Mouse (Mus musculus) embryo, embryonic 9.5 days (tissue): Measurements from ENCODE around the gene Rps6ka5.

Experiments
- DNase-seq: peaks from one replicate; pipeline ENCODE4 v3.0.0-alpha.2; 2017; ENCODE audit errors: extremely low spot score

Rps6ka5 gene

DNA sequence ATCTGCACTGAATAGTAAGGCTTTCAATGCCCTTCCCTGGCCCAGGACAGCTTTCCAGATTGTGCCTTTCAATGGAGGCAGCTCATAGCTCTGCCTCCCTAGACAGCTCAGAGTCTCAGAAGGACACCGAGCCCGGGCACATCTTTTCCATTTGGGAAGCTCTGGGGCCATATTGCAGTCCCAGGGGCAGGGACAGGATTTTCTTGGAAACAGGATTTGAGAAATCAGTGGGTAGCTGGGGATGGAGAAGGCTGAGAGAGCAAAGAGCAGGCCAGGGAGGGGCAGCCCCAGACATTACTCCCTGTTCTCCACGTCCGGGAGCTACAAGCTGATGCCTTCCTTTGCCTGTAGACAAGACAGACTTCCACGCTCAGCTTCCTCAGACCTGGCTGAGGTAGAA, 197.1 kb downstream of the Rps6ka5 start:
- DNase-seq: no peak

DNA sequence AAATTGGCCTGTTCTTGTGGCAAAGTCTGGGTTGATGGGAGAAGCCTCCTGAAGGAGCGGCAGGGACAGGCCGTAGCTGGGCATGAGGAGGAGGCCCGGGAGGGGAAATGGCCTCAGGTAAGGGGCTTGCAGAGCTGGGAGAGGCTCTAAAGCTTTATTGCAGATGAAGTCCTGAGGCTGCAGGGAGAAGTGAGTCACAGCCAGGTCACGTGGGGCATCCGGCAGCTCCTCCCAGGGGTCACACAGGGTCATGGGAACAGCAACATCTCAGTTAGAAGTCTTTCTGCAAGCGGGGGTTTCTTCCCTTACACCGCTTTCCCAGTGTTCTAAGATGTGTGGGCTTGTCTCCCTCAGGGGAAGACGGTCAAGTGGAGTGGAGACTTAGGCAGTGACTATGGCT, 197.6 kb downstream of the Rps6ka5 start:
- DNase-seq: peak; percentile 74

DNA sequence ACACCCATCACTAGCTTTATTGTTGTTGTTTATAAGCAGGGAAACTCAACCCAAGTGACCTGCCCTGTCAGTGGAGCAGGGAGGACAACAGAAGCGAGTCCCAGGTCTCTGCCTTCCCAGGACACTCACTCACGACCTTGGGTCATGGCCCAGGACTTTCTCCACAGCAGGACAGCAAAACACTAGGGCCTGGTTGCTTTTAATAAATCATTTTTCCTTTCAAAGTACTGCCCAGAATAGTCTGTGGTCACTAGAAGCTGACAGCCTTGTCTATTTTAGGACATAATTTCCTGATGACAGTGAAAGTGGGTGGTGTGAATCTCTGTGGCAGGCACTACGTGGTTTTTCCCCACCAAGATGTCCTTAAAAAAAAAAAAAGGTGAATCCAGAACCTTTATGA, 198.5 kb downstream of the Rps6ka5 start:
- no peak for DNase-seq

DNA sequence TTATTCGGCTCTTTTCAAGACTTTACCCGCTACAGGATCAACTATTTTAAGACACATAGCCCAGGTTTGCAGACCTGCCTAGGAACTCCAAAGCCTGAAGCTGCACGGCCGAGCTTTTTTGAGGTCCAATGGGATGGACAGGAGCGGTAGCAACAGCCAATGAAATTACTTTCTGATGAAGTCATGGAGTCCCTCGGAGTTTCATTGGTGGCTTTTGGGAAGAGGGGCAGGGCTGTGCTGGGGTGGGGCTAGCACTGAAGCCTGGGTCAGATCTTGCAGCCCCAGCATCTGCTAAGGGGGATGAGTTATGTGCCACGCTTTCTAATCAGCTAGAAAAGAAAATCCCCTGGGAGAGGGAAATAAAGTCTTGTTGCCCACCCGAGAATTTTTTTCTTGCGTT, 199.0 kb downstream of the Rps6ka5 start:
- peak; percentile 82 for DNase-seq

DNA sequence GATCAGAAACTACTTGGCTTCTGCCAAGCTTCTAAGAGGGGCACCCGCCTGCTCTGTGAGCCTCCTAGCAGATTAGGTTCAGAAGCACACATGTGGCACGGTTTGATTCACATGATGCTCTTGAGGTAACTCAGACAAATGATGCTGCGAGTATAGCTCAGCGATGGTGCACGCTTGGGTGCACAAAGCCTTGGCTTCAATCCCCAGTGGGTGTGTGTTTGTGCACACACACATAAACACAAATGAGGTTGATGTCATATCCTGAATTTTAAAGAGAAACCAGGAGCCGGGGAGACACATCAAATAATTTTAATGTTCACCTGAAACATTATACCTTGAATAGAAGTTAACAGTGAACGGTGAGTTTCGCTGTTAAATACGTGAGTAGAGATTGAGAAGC, 199.5 kb downstream of the Rps6ka5 start:
- no peak for DNase-seq

DNA sequence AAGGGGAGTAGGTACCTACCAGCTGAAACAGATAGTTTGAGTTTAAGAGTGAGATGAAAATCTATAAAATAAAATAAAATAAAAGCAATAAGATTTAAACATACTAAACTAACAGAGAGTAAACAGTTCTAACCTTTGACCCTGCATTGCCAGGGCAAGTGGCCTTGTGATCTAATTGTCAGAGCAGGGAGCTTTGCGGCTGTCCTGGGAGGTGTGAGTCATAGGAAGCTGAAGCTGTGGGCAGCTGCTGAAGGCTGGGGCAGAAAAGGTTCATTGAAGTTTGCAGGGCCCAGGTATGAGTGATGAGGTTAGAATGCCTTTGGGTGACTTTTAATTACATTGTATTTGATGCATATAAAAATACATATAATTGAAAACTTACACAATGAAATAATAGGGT, 200.8 kb downstream of the Rps6ka5 start:
- no peak for DNase-seq

DNA sequence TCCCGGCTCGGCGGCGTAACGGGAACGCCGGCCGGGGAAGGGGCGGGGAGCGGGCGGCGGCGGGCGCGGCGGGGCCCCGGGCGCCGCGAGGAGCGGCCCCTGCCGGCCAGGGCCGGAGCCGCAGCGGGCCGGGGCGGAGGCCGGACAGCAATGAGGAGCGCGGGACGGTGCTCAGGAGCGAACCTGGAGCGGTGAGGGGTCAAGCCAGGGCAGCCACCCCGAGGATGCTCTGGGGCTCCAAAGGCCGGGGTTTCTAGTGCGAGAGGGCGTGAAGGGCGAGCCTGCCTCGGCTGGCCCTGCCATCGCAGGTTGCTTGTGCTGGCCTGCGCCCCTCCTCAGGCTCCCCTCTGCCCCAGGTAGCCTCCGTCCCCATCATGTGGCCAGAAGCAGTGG, 206.0 kb downstream of the Rps6ka5 start, which contains the start of gene Ttc7b:
Gene Ttc7b, minus strand, starts transcription at position 33 of the 393 bp plus-strand sequence.
- DNase-seq: peak; percentile 60

DNA sequence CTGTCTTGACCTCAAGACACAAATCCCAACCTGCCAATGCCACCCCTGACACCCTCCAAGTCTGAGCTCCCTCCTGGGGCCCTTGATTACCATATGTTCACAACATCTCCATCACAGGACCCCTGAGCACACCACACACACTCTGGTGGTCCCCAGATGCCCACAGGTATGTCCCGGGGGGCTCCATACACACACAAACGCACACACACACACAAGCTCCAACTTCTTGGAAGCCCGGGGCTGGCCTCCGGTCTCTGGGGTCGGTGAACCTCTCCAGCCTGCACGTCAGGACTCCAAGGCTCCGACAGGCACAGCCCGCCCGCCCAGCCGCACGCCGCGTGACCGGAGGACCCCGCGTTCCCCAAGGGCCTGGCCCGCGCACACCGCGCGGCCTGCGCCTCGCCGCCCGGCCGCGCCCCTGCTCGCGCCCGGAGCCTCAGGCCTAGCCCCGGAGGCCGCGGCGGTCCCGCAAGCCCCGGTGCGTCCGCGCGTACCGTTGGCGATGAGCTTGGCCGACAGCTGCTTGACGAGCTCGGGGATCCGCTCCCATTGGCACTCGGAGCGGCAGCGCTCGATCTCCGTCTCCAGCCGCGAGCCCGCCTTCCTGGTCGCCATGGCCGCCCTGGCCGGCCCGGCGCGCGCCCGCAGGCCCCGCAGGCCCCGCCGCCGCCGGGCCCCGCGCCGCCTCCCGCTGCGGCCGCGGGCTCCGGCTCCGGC, 206.5 kb downstream of the Rps6ka5 start:
- peak; percentile 71 for DNase-seq

DNA sequence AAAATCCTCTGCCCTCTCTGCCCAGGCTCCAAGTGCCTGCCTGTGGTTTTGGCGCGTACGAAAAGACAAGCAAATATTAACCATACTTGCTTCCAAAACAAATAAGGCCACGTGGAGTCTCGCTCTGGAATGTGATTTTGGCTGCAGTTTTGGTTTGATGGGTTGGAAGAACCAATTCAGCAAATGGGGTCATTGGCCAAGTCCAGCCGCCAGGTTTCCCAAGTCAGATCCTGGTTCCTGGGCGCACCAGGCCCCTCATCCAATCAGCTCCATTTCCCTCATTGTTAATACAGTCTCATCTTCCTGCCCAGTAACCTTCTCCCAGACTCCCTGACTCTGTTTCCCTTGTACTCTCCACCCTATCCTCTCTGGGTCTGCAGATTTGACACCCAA, 207.1 kb downstream of the Rps6ka5 start:
- no peak for DNase-seq

DNA sequence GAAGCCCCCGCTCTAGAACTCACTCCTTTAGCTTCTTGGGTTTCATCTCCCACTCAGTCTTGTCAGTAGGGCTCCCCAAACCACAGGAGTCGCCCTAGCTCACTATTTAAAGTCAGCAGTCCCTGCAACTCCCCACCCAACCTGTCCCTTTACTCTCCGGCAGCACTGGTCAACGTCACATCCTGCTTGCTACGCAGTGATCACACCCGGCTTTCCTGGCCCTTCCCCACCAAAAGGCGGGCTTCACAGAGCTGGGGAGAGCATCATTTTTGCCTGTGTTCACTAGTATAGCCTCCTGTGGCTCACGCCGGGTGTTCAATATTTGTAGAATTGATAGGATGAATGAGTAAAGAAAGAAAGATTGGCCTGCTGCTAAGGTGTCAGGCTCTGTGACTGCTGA, 209.4 kb downstream of the Rps6ka5 start:
- no peak for DNase-seq

DNA sequence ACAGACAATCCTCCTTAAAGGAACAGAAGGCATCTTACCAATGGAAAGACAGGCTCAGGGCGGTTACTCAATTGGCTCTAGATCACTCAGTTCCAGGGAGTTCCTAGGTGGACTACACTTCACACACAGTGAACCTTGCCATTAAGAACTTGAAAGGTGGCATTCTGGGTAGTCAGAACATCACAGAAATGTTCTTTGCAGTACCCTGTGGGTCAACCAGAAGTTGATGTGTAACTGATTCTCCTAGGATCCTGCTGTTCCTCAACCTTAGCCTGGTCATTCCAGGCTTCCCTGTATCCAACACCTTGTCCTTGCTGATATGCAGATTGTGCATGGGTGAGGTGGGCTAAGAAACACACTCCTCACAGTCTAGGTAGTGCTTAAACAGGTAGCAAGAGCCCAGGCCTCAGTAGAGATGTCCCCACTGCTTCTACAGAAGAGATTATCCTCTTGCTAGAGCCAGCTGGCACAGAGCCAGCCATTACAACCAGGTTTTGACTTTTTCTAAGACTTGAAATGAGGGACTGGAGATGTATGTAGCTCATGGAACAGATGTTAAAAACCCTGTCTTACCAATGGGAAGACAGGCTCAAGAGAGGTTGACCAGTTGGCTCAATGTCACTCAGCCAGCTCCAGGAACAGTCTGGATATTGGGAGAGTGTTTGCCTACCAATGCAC, 210.5 kb downstream of the Rps6ka5 start:
- no peak for DNase-seq

DNA sequence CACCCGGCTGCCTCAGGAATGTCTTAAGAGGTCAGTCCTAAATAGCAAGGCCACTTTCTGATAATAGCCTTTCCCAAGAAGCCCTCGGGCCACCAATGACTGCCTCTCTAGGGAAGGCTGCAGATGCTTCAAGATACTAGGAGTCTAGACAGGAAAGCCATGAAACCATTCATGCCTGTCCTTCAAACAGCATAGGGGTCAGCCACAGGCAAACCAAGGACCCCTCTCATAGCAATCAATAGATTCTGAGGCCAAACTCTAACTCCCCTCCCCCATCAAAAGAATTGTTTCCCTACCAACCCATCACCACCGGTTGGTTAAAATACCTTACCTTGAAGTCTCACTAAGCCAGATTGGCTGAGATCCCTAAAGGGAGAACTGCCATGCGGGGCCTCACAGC, 211.3 kb downstream of the Rps6ka5 start:
- no peak for DNase-seq

DNA sequence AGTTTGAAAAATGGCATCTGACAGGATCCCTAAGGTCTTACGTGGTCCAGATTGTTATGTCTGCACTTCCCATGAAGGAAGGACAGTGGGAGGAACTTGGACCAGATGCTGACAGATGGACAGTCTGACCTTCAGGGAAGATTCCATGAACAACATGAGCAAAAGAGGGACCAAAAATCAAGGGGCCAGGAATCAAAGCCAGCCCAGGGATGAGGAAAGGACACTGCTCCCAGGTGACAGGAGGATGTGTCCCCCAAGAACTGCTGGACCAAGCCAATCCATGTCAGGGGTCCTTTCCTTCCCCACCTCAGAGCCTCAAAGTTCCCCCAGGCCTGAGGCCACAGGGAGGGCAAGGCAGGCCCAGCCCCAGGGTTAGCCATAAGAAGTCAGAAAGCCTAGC, 212.2 kb downstream of the Rps6ka5 start:
- DNase-seq: no peak

DNA sequence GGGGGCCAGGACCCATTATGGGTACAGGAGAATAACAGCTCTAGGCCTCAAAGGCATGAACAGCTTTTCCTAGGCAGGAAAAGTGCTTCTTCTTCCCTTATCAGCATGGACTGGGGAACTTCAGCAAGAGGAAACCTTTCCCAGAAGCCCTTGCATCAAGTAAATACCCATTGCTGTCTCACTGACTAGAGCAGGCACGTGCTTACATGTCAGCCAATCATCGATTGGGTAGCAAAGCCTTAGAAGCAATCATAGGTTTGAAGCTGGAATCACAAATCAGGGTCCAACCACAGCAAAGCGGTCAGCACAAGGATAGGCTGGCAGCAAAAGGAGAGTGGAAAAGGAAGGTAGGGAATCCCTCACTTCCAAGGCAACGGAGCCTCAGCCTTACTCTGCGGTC, 213.7 kb downstream of the Rps6ka5 start:
- no peak for DNase-seq

DNA sequence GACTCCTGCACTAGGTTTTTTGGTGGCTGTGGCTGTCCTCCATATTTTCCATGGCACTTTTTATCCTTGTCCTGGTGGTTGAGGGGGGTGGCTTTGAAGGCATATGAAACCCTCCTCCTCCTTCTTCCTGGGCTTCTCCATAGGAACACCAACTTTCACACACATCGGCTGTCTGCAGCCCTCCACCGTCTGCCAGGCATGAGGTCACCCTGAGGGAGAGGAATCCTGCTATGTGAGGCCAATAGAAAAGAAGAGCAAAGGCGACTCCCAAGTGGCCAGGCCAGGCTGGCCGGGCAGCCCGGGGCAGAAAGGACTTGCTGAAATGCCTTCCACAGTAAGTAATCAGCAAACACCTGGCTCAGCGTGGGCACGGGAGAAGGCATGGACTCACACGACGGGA, 214.1 kb downstream of the Rps6ka5 start:
- no peak for DNase-seq

DNA sequence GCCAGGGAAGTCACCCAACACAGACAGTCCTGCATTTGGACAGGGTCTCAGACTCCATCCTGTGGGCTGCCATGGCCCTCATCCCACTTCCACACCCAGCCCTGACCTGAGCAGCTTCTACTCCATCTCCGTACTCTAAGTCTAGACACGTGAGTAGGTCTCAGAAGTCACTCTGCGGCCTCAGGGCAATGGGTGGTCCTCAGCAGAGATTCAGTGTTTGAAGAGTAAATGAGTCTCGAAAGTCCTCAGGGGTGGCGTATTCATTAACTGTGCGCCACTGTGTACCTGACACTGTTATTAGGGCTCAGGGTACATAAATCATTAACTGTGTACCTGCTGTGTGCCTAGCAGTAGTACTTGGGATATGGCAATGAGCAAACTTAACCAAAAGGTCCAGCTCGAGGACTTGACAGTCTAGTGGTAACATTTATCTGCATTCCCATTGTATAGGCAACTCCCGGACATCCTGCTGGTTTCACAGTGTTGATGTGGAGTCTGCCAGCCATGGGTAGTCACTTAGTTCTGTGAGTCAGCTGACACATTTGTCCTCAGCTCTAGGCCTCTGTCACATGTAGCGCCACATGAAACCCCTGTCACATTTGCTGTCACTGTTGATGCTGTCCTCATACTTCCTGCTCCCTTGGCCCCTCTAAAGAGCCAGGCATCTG, 217.0 kb downstream of the Rps6ka5 start:
- no peak for DNase-seq

DNA sequence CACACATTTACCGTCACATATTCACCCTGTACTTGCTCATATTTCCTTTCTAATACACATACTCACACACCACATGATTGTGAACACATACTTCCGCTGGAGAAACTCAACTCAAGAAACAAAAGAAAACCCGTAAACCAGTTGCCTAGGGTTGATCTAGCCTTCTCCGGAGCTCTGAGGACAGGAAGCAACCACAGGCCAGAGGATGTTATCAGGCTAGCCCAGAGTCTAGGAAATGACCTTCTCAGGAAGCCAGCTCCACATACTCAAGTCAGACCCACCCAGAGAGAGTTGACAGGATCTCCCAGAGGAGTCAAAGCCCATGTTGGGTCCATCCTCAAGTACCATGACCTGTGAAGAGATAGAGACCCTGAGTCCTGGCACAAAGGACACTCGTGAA, 218.1 kb downstream of the Rps6ka5 start:
- DNase-seq: no peak

DNA sequence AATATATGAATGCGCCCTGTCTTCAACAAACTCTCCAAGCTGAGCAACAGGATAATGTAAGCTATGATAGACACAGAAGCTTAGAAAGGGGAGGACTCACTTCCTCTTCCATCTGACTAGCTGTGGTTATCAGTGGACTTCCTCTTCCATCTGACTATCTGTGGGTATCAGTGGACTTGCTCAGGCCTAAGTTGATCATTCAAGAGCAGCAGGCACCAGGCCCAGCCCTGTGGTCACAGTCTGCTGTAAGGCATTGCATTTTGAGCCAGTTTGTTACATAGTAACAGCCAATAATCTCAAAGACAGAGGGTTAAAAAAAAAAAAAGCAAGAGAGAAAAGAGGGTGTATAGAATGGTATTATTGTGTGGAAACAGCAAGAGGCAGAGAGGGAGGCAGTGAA, 221.3 kb downstream of the Rps6ka5 start:
- DNase-seq: no peak

DNA sequence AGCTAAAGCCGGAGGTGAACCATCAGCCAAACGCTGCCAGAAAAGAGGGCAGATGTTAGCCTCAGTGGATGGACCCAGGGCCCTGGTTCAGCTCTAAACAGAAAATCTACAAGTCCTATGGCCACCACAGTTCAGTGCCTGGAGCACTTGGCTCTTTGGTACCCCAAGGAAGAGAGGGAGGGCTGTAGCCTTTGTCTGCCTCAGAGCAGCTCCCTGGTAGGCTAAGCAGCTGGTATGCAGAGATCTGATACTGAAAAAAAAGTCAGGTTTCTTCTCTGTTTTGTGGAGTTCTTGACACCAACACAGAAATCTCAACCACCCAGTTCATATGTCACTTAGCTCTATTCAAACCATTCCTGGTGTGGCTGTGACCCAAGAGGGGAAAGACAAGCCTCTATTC, 222.2 kb downstream of the Rps6ka5 start:
- no peak for DNase-seq

DNA sequence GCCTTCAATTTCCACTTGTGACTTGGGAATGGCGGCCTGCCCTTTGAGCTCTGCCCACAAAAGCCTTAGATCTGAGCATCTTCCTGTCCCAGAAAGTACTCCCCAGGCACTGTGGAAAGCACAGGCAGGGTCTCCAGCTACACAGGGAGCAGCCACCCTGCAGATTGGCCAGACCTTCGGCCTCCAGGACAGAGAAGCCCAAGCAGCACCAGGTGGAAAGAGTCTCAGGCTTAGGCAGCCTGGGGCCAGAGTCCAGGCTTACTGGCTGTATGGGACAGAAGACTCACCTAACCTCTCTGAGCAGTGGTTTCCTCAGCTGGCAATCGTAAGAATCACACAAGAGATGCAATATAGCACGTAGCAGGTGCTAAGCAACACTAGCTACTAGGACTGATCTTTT, 223.1 kb downstream of the Rps6ka5 start:
- no peak for DNase-seq

DNA sequence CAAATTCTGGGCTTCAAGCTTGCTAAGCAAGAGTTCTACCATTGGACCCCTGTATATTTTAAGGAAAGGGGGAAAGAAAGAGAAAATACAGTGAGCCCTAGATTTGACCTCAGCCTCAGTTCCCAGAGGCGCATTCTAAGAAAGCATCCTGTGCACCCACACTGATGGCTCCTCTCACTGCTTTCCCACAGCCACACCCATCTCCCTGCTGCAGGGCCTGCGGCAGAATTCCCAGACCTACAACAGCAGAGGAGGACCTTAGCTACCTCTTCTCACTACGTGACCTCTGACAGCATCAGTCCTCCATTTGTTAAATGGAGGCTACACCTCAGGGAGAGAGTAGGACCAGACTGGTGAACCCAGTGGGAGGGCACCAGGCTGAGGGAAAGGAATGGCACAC, 224.2 kb downstream of the Rps6ka5 start:
- no peak for DNase-seq

DNA sequence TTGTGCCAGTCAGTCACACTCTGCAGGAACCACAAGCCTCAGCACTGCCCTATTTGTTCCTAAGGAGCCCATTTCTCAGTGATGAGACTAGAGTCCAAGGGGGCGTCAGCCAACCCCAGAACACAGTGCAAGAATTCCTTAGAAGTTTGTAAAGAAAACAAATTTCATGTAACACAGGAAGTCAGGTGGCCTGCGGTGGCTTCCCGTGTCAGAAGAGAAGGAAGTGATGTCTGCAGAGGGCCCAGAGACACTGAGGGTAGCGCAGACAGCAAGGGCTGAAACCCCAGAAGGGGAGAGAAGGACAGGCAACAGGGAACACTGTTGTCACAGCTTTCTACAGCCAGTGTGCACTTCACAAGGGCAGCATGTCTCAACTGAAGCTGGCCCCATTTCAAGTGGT, 225.5 kb downstream of the Rps6ka5 start:
- no peak for DNase-seq

DNA sequence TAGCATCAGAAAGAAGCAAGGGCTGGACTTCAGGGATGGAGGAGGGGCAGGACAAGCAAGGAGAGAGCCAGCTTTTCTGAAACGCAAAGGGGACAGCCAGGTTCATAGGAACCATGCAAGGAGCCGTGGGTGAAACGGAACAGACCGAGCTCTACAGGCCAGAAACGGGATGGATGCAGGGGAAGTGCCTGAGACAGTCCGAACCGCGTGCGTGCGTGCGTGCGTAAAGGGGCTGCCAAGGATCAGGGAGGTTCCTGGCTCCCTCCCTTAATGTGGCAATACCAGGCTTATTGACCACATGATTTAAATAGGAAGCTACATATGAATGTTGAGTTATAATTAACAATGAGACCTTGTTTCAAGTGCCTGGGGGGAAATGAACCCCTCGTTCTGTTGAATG, 227.3 kb downstream of the Rps6ka5 start:
- no peak for DNase-seq
